Mouse (Mus musculus) heart, postnatal 0 days (tissue): ENCODE data around the gene Dnajb12. TPM values are rescaled to one million over a fixed set of nuclear protein-coding genes. Genes with fewer than 3 reads are reported as not detected.
A peak's percentile ranks its signal among the peaks of the same experiment; 100 is the strongest.

Experiments
- ATAC-seq: fragments of 200-750 bp; cut with Nextera tagmentation; 2 replicates; pipeline ENCODE4 v1.8.0; 2017; ENCODE audit warnings: low read depth, moderate number of reproducible peaks, moderate library complexity; ENCODE audit not compliant: insufficient read depth
- DNase-seq: peaks from one replicate; pipeline ENCODE4 v3.0.0-alpha.2; 2016; ENCODE audit warnings: low spot score
- H3K27ac ChIP-seq: fragments of 300-500 bp; sonication (generic); 2 replicates; pipeline ENCODE4 v1.5.1; 2014; ENCODE audit warnings: low read depth, mild to moderate bottlenecking
- H3K27me3 ChIP-seq: fragments of 300-500 bp; sonication (generic); 2 replicates; pipeline ENCODE4 v1.6.1; 2014; ENCODE audit warnings: low read length, mixed read lengths; ENCODE audit not compliant: control insufficient read depth, insufficient read depth
- H3K36me3 ChIP-seq: fragments of 300-500 bp; sonication (generic); replicated peaks from 2 replicates; pipeline ENCODE4 v1.6.1; 2014; ENCODE audit warnings: low read length, mixed read lengths; ENCODE audit not compliant: control insufficient read depth, insufficient read depth
- H3K4me1 ChIP-seq: fragments of 300-500 bp; sonication (generic); 2 replicates; pipeline ENCODE4 v1.6.1; 2014; ENCODE audit warnings: antibody characterized with exemption; ENCODE audit not compliant: control insufficient read depth, insufficient read depth
- H3K4me2 ChIP-seq: fragments of 300-500 bp; sonication (generic); 2 replicates; pipeline ENCODE4 v1.6.1; 2014; ENCODE audit warnings: low read depth, mild to moderate bottlenecking, low read length, moderate library complexity
- H3K4me3 ChIP-seq: fragments of 300-500 bp; sonication (generic); 2 replicates; pipeline ENCODE4 v1.5.1; 2014; ENCODE audit warnings: low read depth, low read length
- H3K9ac ChIP-seq: fragments of 300-500 bp; sonication (generic); replicated peaks from 2 replicates; pipeline ENCODE4 v1.6.1; 2014; ENCODE audit warnings: low read depth, low read length, mixed read lengths
- H3K9me3 ChIP-seq: fragments of 300-500 bp; sonication (generic); replicated peaks from 2 replicates; pipeline ENCODE4 v1.6.1; 2016; ENCODE audit warnings: low read length; ENCODE audit not compliant: control insufficient read depth
- CTCF ChIP-seq: IDR thresholded peaks from 2 replicates; pipeline ENCODE4 v1.5.1; 2016; ENCODE audit warnings: antibody characterized with exemption, control low read depth, low read depth
- EP300 ChIP-seq: IDR thresholded peaks from 2 replicates; pipeline ENCODE4 v1.6.1; 2016; ENCODE audit warnings: antibody characterized with exemption, low read depth
- WGBS: fragments of 180-500 bp; shearing (Covaris S2); extraction: QIAGEN DNeasy Blood & Tissue Kit; methylation state at CpG from one replicate; pipeline ENCODE4 v1.1.7; 2014; 5-methylcytosine and 5-hydroxymethylcytosine counted together
- polyA plus RNA-seq: library from polyadenylated mRNA; unstranded; fragments of >200 nt; fragmentation: Nextera tagmentation; extraction: Ambion mirVana; gene quantifications from 2 replicates; pipeline ENCODE4 v1.2.1, GENCODE M21; 2015
- total RNA-seq: library from RNA; depleted of rRNA; stranded (reverse); fragments of >200 nt; gene quantifications from 2 replicates; pipeline ENCODE4 v1.2.3, GENCODE M21; 2014; ENCODE audit warnings: low replicate concordance

Dnajb12 gene
- total and polyA plus RNA-seq, 2 experiments from 2014 or later = 18.5 to 48.5 TPM

DNA sequence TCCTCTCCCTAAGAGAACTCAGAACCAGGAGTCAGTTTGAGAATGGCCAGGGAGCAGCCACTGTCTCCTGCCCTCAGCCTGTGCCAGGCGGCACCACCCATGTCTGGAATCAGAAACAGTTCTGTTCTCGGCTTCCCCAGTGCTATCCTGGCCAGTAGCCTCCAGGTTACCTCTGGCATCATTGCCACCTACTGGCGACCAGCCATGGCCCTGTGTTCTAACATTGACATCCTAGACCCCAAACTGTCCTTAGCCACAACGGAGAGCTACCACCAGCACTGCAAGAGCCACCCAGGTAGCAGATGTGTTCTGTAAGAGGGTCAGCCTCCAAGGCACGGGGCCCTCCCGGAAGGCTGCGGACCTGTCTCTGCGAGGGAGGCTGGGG lies 23.2 kb downstream of the Dnajb12 start:
- H3K4me3 ChIP-seq = no peak overlapping the region
- peaks cover 7% of the 10 kb centered on the region for H3K36me3 ChIP-seq
- no peaks in the 10 kb centered on the region for H3K27me3 ChIP-seq
- 64% methylated on average over 8 of the region's 8 CpGs for WGBS
- DNase-seq (no peak), ATAC-seq (no peak)
- no peaks in the 10 kb centered on the region for H3K9me3 ChIP-seq
- no peak overlapping the region for H3K4me2 ChIP-seq
- no peak overlapping the region; the same call in 1 of the 2 replicates for H3K9ac ChIP-seq
- 0 out of 2 replicates have a peak overlapping the region, but pooled peaks have one; percentile 23 for H3K27ac ChIP-seq
- peaks cover 58% of the 10 kb centered on the region for H3K4me1 ChIP-seq
- TF ChIP-seq CTCF = no peak
- TF ChIP-seq EP300 = no peak

- Histone ChIP-seq H3K27ac (peak overlapping the region; percentile 23), H3K9me3 (no peaks in the 10 kb centered on the region), H3K36me3 (0 out of 2 replicates have a peak, but pooled peaks cover 1% of the 10 kb centered on the region), H3K4me2 (no peak overlapping the region), H3K9ac (0 out of 2 replicates have a peak overlapping the region, but pooled peaks have one; percentile 16), H3K4me1 (peaks cover 62% of the 10 kb centered on the region), H3K4me3 (no peak overlapping the region), H3K27me3 (no peaks in the 10 kb centered on the region)
- ATAC-seq = no peak
- TF ChIP-seq CTCF (no peak), EP300 (no peak)
- DNase-seq = no peak
- 49% methylated on average over 7 of the region's 7 CpGs for WGBS
These were observed 23.8 kb downstream of the Dnajb12 start for GRCm38 (mm10) chr10:59903170-59903569.

DNA sequence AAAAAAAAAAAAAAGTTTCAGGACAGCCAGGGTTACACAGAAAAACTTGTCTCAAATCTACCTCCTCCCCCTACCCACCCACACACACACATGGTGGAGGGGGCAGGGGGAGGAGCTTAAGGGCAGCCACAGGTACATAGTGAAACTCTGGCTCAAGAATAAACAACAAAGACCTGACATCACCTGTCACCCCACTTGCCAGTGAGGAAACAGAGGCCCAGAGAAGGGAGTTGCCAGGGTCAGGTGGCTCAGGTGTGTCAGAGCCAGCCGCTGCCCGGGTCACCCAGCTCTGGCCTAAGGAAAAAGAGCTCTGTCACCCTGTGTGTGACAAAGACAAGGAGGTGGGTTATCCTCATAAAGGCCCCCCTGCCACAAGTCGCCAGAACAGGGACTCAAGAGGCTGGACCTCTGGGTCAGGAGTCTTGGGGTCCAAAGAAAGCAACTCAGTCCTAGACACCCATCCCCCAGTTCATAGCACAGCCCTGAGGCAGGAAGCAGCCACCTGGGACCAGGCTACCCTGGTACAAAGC lies 27.8 kb downstream of the Dnajb12 start:
- Histone ChIP-seq H3K4me1 (peaks cover 56% of the 10 kb centered on the region), H3K27ac (peak overlapping the region; percentile 82), H3K27me3 (no peaks in the 10 kb centered on the region), H3K36me3 (no peaks in the 10 kb centered on the region), H3K4me3 (no peak overlapping the region), H3K9ac (peak overlapping the region; percentile 4; the same call in 1 of the 2 replicates), H3K9me3 (no peaks in the 10 kb centered on the region), H3K4me2 (no peak overlapping the region)
- WGBS = 59% methylated on average over 3 of the region's 3 CpGs
- no peak for TF ChIP-seq CTCF
- no peak for TF ChIP-seq EP300
- DNase-seq (no peak), ATAC-seq (no peak)

DNA sequence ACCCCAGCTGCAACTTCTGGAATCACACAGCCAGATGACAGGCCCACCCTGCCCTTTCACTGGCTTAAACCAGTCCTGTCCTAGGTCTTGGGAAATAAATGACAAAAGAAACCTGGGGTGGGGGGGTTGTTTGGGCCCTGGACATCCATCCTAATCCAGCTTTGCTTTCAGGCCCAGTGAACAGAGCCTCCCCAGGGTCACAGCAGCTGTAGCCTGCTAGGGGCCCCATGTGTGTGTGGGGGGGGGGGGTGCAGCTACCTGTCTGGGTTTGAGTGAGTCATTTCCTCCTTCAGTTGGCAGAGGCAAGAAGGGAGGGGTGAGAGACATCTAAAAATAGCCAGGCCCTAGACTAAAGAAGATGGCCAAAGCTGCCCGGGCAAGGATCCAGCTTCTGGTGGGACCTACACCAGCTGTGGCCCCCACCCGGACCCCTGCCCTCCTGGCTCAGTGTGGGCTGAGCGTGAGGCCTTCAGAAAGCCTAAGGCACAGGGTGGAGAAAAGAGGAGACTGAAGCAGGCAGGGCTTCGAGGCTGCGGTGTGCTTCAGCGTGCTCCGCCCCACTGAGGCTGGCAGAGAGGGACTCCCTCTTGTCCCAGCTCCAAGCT lies 28.4 kb downstream of the Dnajb12 start:
- H3K4me1 ChIP-seq = peaks cover 50% of the 10 kb centered on the region
- peak overlapping the region; percentile 82 for H3K27ac ChIP-seq
- TF ChIP-seq EP300 = no peak
- TF ChIP-seq CTCF = no peak
- H3K9me3 ChIP-seq = no peaks in the 10 kb centered on the region
- no peak overlapping the region for H3K4me3 ChIP-seq
- DNase-seq (peak; percentile 87), ATAC-seq (peak; percentile 51)
- 12% methylated on average over 7 of the region's 7 CpGs for WGBS
- H3K4me2 ChIP-seq = peak overlapping the region; percentile 1; the same call in 1 of the 2 replicates
- no peaks in the 10 kb centered on the region for H3K36me3 ChIP-seq
- no peaks in the 10 kb centered on the region for H3K27me3 ChIP-seq
- peak overlapping the region; percentile 4 for H3K9ac ChIP-seq

- no peaks in the 10 kb centered on the region for H3K9me3 ChIP-seq
- peak overlapping the region; percentile 38 for H3K4me2 ChIP-seq
- H3K4me3 ChIP-seq = 0 out of 2 replicates have a peak overlapping the region, but pooled peaks have one; percentile 1
- no peaks in the 10 kb centered on the region for H3K27me3 ChIP-seq
- peaks cover 40% of the 10 kb centered on the region for H3K4me1 ChIP-seq
- H3K36me3 ChIP-seq = no peaks in the 10 kb centered on the region
- no peak overlapping the region for H3K9ac ChIP-seq
- peak overlapping the region; percentile 82 for H3K27ac ChIP-seq
- DNase-seq (no peak), ATAC-seq (no peak)
- no peak for TF ChIP-seq CTCF
- no peak for TF ChIP-seq EP300
- WGBS = 19% methylated on average over 7 of the region's 7 CpGs
These were observed 29.5 kb downstream of the Dnajb12 start for GRCm38 (mm10) chr10:59908776-59909315.
